Mouse (Mus musculus) liver, adult 2 months (tissue): Measurements from ENCODE around the gene Cenpe. TPM values are rescaled to one million over a fixed set of nuclear protein-coding genes. Genes with fewer than 3 reads are reported as not detected.

Experiments used
- DNase-seq: peaks from one replicate; pipeline ENCODE4 v3.0.0-alpha.2; 2011; ENCODE audit warnings: low read depth, low spot score; ENCODE audit errors: extremely low read depth
- H3K27ac ChIP-seq: fragments of 200-500 bp; replicated peaks from 2 replicates; pipeline ENCODE4 v1.5.1; 2012; ENCODE audit warnings: low read depth, mild to moderate bottlenecking, control low read depth, inconsistent platforms, low read length; ENCODE audit not compliant: insufficient read depth
- H3K27me3 ChIP-seq: fragments of 200-500 bp; 2 replicates; pipeline ENCODE4 v1.6.1; 2012; ENCODE audit warnings: mild to moderate bottlenecking, moderate library complexity, low read length, inconsistent platforms; ENCODE audit not compliant: control insufficient read depth, insufficient read depth
- H3K36me3 ChIP-seq: fragments of 200-500 bp; 2 replicates; pipeline ENCODE4 v1.6.1; 2012; ENCODE audit warnings: low read length, inconsistent platforms; ENCODE audit not compliant: control insufficient read depth, insufficient read depth
- H3K4me1 ChIP-seq: fragments of 200-500 bp; 2 replicates; pipeline ENCODE4 v1.6.1; 2011; ENCODE audit warnings: low read length; ENCODE audit not compliant: control insufficient read depth, insufficient read depth
- H3K4me3 ChIP-seq: fragments of 200-500 bp; 2 replicates; pipeline ENCODE4 v1.5.1; 2011; ENCODE audit warnings: low read depth, mild to moderate bottlenecking, control low read depth, low read length, moderate library complexity; ENCODE audit not compliant: insufficient read depth
- H3K79me2 ChIP-seq: fragments of 200-500 bp; 2 replicates; pipeline ENCODE4 v1.6.1; 2012; ENCODE audit warnings: inconsistent platforms, mild to moderate bottlenecking, low read length, moderate library complexity; ENCODE audit not compliant: control insufficient read depth, insufficient read depth
- H3K9ac ChIP-seq: fragments of 200-500 bp; 2 replicates; pipeline ENCODE4 v1.6.1; 2012; ENCODE audit warnings: low read depth, mild to moderate bottlenecking, control low read depth, inconsistent platforms, low read length
- CTCF ChIP-seq: fragments of 200-500 bp; IDR thresholded peaks from 2 replicates; pipeline ENCODE4 v1.5.1; 2011; ENCODE audit warnings: low read depth, low read length, control low read depth
- POLR2A ChIP-seq: fragments of 200-500 bp; IDR thresholded peaks from 2 replicates; pipeline ENCODE4 v1.6.1; 2011; ENCODE audit warnings: low read length, control low read depth; ENCODE audit not compliant: insufficient read depth; ENCODE audit errors: extremely low read depth
- WGBS: fragments of 180-500 bp; shearing (Covaris S2); methylation state at CpG from one replicate; pipeline ENCODE4 v1.1.7; 2018; 5-methylcytosine and 5-hydroxymethylcytosine counted together
- polyA plus RNA-seq: library from polyadenylated mRNA; depleted of rRNA; stranded (reverse); fragments of >200 nt; gene quantifications from 2 replicates; pipeline ENCODE4 v1.2.3, GENCODE M21; 2012
- total RNA-seq: library from RNA; depleted of rRNA; stranded (reverse); fragments of >200 nt; gene quantifications from 2 replicates; pipeline ENCODE4 v1.2.3, GENCODE M21; 2014

The Cenpe gene
- total and polyA plus RNA-seq, 2 experiments = 0.01 to 0.18 TPM

DNA sequence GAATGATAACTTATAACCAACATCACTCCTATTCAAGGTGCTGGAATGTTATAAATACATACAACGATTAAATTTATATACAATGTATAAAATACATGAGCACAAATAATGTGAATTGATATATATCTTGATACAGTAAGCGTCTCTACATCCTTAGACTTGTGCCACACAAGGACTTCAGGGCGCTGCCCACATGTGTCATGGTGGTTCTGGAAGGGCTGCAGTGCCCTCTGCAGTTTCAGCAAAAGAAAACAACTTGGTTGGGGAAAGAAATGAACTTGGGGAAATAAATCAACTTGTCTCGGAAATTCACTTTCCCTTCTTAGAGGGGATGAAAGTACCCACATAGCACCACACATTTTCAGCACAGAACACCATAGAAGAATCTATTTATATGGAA, 5.7 kb upstream of the Cenpe start:
- 45% methylated on average over 4 of the region's 4 CpGs for WGBS
- Histone ChIP-seq H3K27me3 (no peaks in the 10 kb centered on the region), H3K4me3 (no peak overlapping the region), H3K9ac (no peak overlapping the region), H3K79me2 (no peaks in the 10 kb centered on the region), H3K4me1 (no peaks in the 10 kb centered on the region), H3K27ac (no peak overlapping the region), H3K36me3 (no peaks in the 10 kb centered on the region)
- TF ChIP-seq POLR2A = no peak
- peak; percentile 71 for TF ChIP-seq CTCF
- peak; percentile 40 for DNase-seq

DNA sequence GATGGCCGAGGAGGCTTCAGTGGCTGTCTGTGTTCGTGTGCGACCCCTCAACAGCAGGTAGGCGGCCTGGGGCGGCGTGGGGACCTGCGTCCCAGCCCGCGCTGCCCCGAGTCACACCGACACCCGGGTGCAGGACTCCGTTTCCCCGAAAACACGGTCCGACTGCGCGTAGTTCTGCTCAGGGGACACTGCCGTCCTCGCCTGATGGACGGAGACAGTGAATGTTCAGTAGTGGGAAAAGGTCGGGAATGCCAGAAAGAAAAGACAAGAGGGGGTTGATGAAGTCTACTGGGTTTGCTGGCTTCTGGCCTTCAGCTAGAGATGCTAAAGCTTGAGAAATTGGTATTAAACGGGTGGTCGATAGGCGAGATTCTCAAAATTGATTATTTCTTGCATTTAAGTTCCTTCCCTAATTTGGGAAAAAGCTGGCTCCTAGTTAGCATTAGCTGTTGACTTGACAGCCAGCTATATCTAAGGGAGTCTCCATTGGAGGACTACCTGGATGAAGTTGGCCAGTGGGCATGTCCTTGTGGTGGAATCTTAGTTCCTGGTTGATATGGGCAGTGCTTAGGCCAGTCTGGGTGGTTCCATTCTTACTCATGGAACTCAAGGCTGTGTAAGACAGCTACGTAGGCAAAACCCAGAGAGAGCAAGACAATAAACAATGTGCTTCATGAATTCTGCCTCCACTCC, 467 bp downstream of the Cenpe start:
- Histone ChIP-seq H3K4me3 (peak overlapping the region; percentile 75), H3K9ac (peak overlapping the region; percentile 61), H3K27me3 (no peaks in the 10 kb centered on the region), H3K4me1 (peaks cover 2% of the 10 kb centered on the region; the same call in 1 of the 2 replicates), H3K79me2 (no peaks in the 10 kb centered on the region), H3K27ac (no peak overlapping the region), H3K36me3 (no peaks in the 10 kb centered on the region)
- WGBS = 2% methylated on average over 26 of the region's 26 CpGs
- no peak for DNase-seq
- TF ChIP-seq CTCF (no peak), POLR2A (no peak)

DNA sequence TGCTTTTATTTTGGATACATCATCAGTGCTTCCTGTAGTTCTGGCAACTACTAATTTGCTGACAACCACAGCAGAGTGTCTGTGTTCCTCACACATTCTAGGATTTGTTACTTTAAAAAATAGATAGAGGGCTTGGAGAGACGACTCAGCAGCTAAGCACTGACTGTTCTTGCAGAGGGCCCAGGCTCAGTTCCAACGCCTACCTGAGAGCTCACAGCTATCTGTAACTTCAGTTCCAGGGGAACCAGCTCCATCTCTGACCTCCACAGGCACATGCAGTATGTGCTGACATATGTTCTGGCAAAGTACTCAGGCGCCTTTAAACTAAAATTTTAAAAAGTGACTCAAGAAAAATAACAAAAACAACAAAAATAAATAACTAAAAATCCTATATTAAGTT, 19.7 kb downstream of the Cenpe start:
- Histone ChIP-seq H3K79me2 (no peaks in the 10 kb centered on the region), H3K27ac (no peak overlapping the region), H3K27me3 (no peaks in the 10 kb centered on the region), H3K4me3 (no peak overlapping the region), H3K36me3 (no peaks in the 10 kb centered on the region), H3K9ac (no peak overlapping the region), H3K4me1 (no peaks in the 10 kb centered on the region)
- WGBS = 87% methylated on average over 3 of the region's 3 CpGs
- TF ChIP-seq POLR2A (no peak), CTCF (no peak)
- no peak for DNase-seq

DNA sequence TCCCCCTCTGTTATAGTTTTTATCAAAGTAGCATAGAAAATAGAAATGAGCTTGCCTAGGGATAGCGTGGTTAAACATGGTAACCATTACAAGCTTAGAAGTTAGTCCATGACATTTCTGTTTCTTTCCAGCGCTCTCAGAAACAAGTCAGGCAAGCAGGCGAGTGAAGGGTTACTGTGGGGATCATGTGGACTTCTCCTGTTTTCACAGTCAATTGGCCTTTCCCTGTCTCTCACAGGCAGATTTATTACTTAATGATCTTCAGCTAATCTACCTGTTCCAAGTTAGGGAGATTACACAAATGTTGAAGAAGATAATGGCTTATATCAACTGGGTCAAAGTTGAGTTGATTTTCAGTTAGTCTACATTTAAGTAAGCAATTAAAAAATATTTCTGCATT, 20.1 kb downstream of the Cenpe start:
- Histone ChIP-seq H3K79me2 (no peaks in the 10 kb centered on the region), H3K36me3 (no peaks in the 10 kb centered on the region), H3K9ac (no peak overlapping the region), H3K4me3 (no peak overlapping the region), H3K4me1 (no peaks in the 10 kb centered on the region), H3K27ac (no peak overlapping the region), H3K27me3 (no peaks in the 10 kb centered on the region)
- 98% methylated on average over 3 of the region's 3 CpGs for WGBS
- no peak for DNase-seq
- TF ChIP-seq POLR2A (no peak), CTCF (no peak)

DNA sequence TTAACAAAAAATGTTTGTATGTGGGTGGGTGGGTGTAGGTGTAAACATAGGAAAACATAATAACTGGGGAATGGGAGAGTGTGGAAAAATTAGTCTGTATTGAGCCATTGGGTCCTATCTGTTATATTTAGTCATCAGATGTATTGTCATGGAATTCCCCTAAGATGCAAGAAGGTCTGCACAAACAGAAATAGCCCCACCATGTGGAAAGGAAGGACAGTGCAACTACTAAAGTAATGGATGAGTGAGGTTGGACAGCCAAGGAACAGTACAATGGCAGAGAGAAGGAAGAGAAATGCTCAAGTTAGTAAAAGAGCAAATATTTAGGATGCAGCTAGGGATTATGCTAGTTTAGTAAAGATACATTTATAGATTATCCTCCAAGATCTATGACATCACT, 33.4 kb downstream of the Cenpe start:
- DNase-seq = no peak
- TF ChIP-seq CTCF = 0 out of 2 replicates have a peak, but pooled peaks have one; percentile 19
- no peak for TF ChIP-seq POLR2A
- H3K27ac ChIP-seq = no peak overlapping the region
- no peak overlapping the region for H3K4me3 ChIP-seq
- H3K79me2 ChIP-seq = no peaks in the 10 kb centered on the region
- H3K36me3 ChIP-seq = no peaks in the 10 kb centered on the region
- H3K4me1 ChIP-seq = no peaks in the 10 kb centered on the region
- H3K9ac ChIP-seq = no peak overlapping the region
- H3K27me3 ChIP-seq = no peaks in the 10 kb centered on the region

DNA sequence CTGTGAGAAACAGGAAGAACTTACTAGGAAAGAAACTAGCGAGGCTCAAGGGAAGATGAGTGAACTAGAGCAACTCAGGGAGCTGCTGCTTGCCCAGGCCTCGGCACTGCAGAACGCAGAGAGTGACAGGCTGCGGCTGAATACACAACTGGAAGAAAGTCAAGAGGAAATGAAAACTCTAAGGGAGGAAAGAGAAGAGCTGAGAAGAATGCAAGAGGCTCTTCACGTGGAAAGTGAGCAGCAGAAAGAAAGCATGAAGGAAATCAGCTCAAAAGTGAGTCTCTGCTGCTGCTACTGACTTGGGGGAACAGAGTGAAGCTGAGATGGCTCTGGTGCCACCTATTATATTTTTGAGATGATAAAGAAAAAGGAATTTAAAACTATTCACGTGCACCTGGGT, 34.5 kb downstream of the Cenpe start:
- 95% methylated on average over 6 of the region's 6 CpGs for WGBS
- Histone ChIP-seq H3K27me3 (no peaks in the 10 kb centered on the region), H3K4me1 (no peaks in the 10 kb centered on the region), H3K79me2 (no peaks in the 10 kb centered on the region), H3K9ac (no peak overlapping the region), H3K36me3 (no peaks in the 10 kb centered on the region), H3K27ac (no peak overlapping the region), H3K4me3 (no peak overlapping the region)
- TF ChIP-seq POLR2A (no peak), CTCF (no peak)
- no peak for DNase-seq
